Mouse (Mus musculus) urinary bladder, postnatal 0 days (tissue): ENCODE data around the gene Isca2. TPM values are rescaled to one million over a fixed set of nuclear protein-coding genes. Genes with fewer than 3 reads are reported as not detected.

Experiments
- polyA plus RNA-seq: library from polyadenylated mRNA; unstranded; fragments of >200 nt; fragmentation: Nextera tagmentation; extraction: Ambion mirVana; gene quantifications from 2 replicates; pipeline ENCODE4 v1.2.1, GENCODE M21; 2015

The Isca2 gene
- polyA plus RNA-seq: 115 TPM in 2 replicates

DNA sequence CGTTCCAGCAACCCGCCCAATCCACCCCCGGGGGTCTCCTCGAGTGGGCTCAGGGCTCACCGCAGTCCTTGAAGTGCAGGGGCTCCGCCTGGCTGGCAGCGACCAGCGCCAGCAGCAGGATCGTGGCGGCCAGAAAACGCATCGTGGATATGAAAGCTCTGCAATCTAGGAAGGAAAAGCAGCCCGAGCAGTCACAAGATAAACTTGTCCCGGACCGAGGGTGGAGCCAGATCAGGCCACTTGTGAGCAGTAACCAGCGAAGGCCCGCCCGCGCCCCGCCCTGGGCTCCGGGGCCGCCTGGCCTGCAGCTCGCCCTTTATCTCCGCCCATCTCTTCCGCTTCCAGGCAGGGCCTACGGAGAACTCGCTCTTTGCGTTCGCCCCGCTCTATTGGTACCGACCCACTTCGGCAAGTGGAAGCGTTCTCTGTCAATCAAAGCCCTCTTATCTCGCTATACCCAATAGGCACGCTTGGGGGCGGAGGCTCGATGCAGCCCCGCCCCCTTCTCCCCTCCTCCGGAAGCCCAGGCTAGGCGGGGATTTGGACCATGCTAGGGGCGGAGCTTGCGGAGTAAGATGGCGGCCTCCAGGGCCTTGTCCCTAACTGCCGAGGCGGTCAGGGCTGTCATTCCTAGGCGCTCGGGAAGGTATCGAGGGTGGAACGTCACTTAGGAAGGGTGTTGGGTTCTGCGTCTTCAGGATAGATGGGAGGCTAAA lies at the start of gene Isca2, which contains the start of gene Npc2:
Gene Isca2 (plus strand): TSS at position 526 of the 716 bp plus-strand sequence.
Gene Npc2 (minus strand): TSS at position 427 of the 716 bp plus-strand sequence.

Other genes with a start within 250 kb of the Isca2 start
- gene Vsx2, start 203.5 kb upstream of the Isca2 start, polyA plus RNA-seq: not detected in 2 replicates
- gene Abcd4, start 155.8 kb upstream of the Isca2 start, polyA plus RNA-seq: 8.8 and 9.8 TPM in 2 replicates
- not detected in 2 replicates for gene Vrtn, start 132.2 kb upstream of the Isca2 start, polyA plus RNA-seq
- gene Syndig1l, start 74.4 kb upstream of the Isca2 start, polyA plus RNA-seq: 0.07 and 0.16 TPM in 2 replicates
- gene Npc2, start 99 bp upstream of the Isca2 start, polyA plus RNA-seq: 53.4 and 53.5 TPM in 2 replicates
- 2.0 and 2.3 TPM in 2 replicates for gene Ltbp2, start 103.3 kb downstream of the Isca2 start, polyA plus RNA-seq
- 82.8 and 84.3 TPM in 2 replicates for gene Fcf1, start 197.6 kb downstream of the Isca2 start, polyA plus RNA-seq
- 5.2 and 6.0 TPM in 2 replicates for gene Arel1, start 197.6 kb downstream of the Isca2 start, polyA plus RNA-seq
- gene Ylpm1, start 223.1 kb downstream of the Isca2 start, polyA plus RNA-seq: 10.1 and 13.2 TPM in 2 replicates